Mouse (Mus musculus) liver, embryonic 13.5 days (tissue): ENCODE results near the gene Plppr1. TPM values are rescaled to one million over a fixed set of nuclear protein-coding genes. Genes with fewer than 3 reads are reported as not detected.

Experiments
- ATAC-seq: fragments of 200-750 bp; cut with Nextera tagmentation; 2 replicates; pipeline ENCODE4 v1.8.0; 2017; ENCODE audit warnings: low read depth, mild to moderate bottlenecking, moderate number of reproducible peaks, moderate library complexity
- DNase-seq: peaks from one replicate; pipeline ENCODE4 v3.0.0; 2022
- H3K27ac ChIP-seq: fragments of 300-500 bp; sonication (generic); 2 replicates; pipeline ENCODE4 v1.5.1; 2015; ENCODE audit warnings: moderate library complexity, mild to moderate bottlenecking, inconsistent platforms
- H3K27me3 ChIP-seq: fragments of 300-500 bp; sonication (generic); 2 replicates; pipeline ENCODE4 v1.6.1; 2015; ENCODE audit warnings: mild to moderate bottlenecking, inconsistent platforms
- H3K36me3 ChIP-seq: fragments of 300-500 bp; sonication (generic); 2 replicates; pipeline ENCODE4 v1.6.1; 2015; ENCODE audit warnings: mild to moderate bottlenecking, inconsistent platforms
- H3K4me1 ChIP-seq: fragments of 300-500 bp; sonication (generic); replicated peaks from 2 replicates; pipeline ENCODE4 v1.6.1; 2015; ENCODE audit warnings: inconsistent platforms
- H3K4me2 ChIP-seq: fragments of 300-500 bp; sonication (generic); 2 replicates; pipeline ENCODE4 v1.6.1; 2015; ENCODE audit warnings: inconsistent platforms, mild to moderate bottlenecking, moderate library complexity
- H3K4me3 ChIP-seq: fragments of 300-500 bp; sonication (generic); replicated peaks from 2 replicates; pipeline ENCODE4 v1.5.1; 2015; ENCODE audit warnings: mild to moderate bottlenecking, inconsistent platforms
- H3K9ac ChIP-seq: fragments of 300-500 bp; sonication (generic); 2 replicates; pipeline ENCODE4 v1.6.1; 2015; ENCODE audit warnings: mild to moderate bottlenecking, inconsistent platforms
- H3K9me3 ChIP-seq: fragments of 300-500 bp; sonication (generic); replicated peaks from 2 replicates; pipeline ENCODE4 v1.6.1; 2016; ENCODE audit warnings: inconsistent platforms
- whole genome bisulfite sequencing: fragments of 180-500 bp; shearing (Covaris S2); methylation state at CpG from one replicate; pipeline ENCODE4 v1.1.7; 2015; ENCODE audit not compliant: insufficient replicate concordance; 5-methylcytosine and 5-hydroxymethylcytosine counted together
- polyA plus RNA-seq: library from polyadenylated mRNA; unstranded; fragments of >200 nt; fragmentation: Nextera tagmentation; extraction: Ambion mirVana; gene quantifications from 2 replicates; pipeline ENCODE4 v1.2.1, GENCODE M21; 2015

The Plppr1 gene
- 0.23 and 0.28 TPM in 2 replicates for polyA plus RNA-seq

- H3K27me3 ChIP-seq: peaks cover 37% of the 10 kb centered on the region
- H3K27ac ChIP-seq: no peak within 1 kb of the TSS
- peak within 1 kb of the TSS; percentile 66 for H3K4me2 ChIP-seq
- no peak for ATAC-seq
- peak within 1 kb of the TSS; percentile 50 for H3K4me3 ChIP-seq
- H3K36me3 ChIP-seq: no peaks in the 10 kb centered on the region
- H3K9ac ChIP-seq: no peak within 1 kb of the TSS
- whole genome bisulfite sequencing: 0% methylated on average over 21 of the region's 21 CpGs
- DNase-seq: no peak
- H3K4me1 ChIP-seq: no peaks in the 10 kb centered on the region
- H3K9me3 ChIP-seq: no peaks in the 10 kb centered on the region
These were observed at the start of gene Plppr1 for GRCm38 (mm10) chr4:49059021-49059401. Plppr1 (plus strand) TSS chr4:49059273.

GRCm38 (mm10) chr4:49016701-49017100 is 42.4 kb upstream of the Plppr1 start:
- H3K9ac ChIP-seq: no peak overlapping the region
- H3K9me3 ChIP-seq: no peaks in the 10 kb centered on the region
- no peaks in the 10 kb centered on the region for H3K36me3 ChIP-seq
- no peak for DNase-seq
- H3K27ac ChIP-seq: no peak overlapping the region
- no peak overlapping the region for H3K4me3 ChIP-seq
- no peak overlapping the region for H3K4me2 ChIP-seq
- no peaks in the 10 kb centered on the region for H3K4me1 ChIP-seq
- no peak for ATAC-seq
- H3K27me3 ChIP-seq: no peaks in the 10 kb centered on the region

- Histone ChIP-seq H3K4me3 (no peak overlapping the region), H3K27ac (no peak overlapping the region), H3K4me2 (no peak overlapping the region), H3K27me3 (no peaks in the 10 kb centered on the region), H3K9me3 (no peaks in the 10 kb centered on the region), H3K36me3 (no peaks in the 10 kb centered on the region), H3K4me1 (no peaks in the 10 kb centered on the region), H3K9ac (no peak overlapping the region)
- ATAC-seq: no peak
- 27% methylated on average over 1 of the region's 1 CpGs for WGBS
- no peak for DNase-seq
These were observed 35.9 kb upstream of the Plppr1 start for GRCm38 (mm10) chr4:49023221-49023620.

GRCm38 (mm10) chr4:49038311-49038710 is 20.8 kb upstream of the Plppr1 start:
- Histone ChIP-seq H3K36me3 (no peaks in the 10 kb centered on the region), H3K27me3 (no peaks in the 10 kb centered on the region), H3K4me1 (no peaks in the 10 kb centered on the region), H3K9me3 (no peaks in the 10 kb centered on the region), H3K27ac (no peak overlapping the region), H3K9ac (no peak overlapping the region), H3K4me2 (no peak overlapping the region), H3K4me3 (no peak overlapping the region)
- no peak for DNase-seq
- no peak for ATAC-seq
- WGBS: 49% methylated on average over 4 of the region's 4 CpGs

GRCm38 (mm10) chr4:49039854-49040253 is 19.2 kb upstream of the Plppr1 start:
- 67% methylated on average over 3 of the region's 3 CpGs for WGBS

GRCm38 (mm10) chr4:49041655-49042054 is 17.4 kb upstream of the Plppr1 start:
- Histone ChIP-seq H3K4me2 (no peak overlapping the region), H3K9ac (no peak overlapping the region), H3K27ac (no peak overlapping the region), H3K27me3 (no peaks in the 10 kb centered on the region), H3K4me1 (no peaks in the 10 kb centered on the region), H3K9me3 (no peaks in the 10 kb centered on the region), H3K4me3 (no peak overlapping the region), H3K36me3 (no peaks in the 10 kb centered on the region)
- ATAC-seq (no peak), DNase-seq (no peak)
- 74% methylated on average over 1 of the region's 1 CpGs for WGBS

More at GRCm38 (mm10) chr4:49039854-49040253, 19.2 kb upstream of the Plppr1 start:
- Histone ChIP-seq H3K27me3 (no peaks in the 10 kb centered on the region), H3K4me2 (no peak overlapping the region), H3K9ac (no peak overlapping the region), H3K36me3 (no peaks in the 10 kb centered on the region), H3K4me1 (no peaks in the 10 kb centered on the region), H3K27ac (no peak overlapping the region), H3K4me3 (no peak overlapping the region), H3K9me3 (no peaks in the 10 kb centered on the region)
- DNase-seq (no peak), ATAC-seq (no peak)

- Histone ChIP-seq H3K4me2 (no peak overlapping the region), H3K27ac (no peak overlapping the region), H3K9ac (no peak overlapping the region), H3K27me3 (no peaks in the 10 kb centered on the region), H3K9me3 (no peaks in the 10 kb centered on the region), H3K4me3 (no peak overlapping the region), H3K4me1 (no peaks in the 10 kb centered on the region), H3K36me3 (no peaks in the 10 kb centered on the region)
- whole genome bisulfite sequencing: 66% methylated on average over 1 of the region's 1 CpGs
- no peak for ATAC-seq
- DNase-seq: no peak
These were observed 8.4 kb upstream of the Plppr1 start for GRCm38 (mm10) chr4:49050628-49051027.

GRCm38 (mm10) chr4:49057916-49058315 is 1.2 kb upstream of the Plppr1 start:
- no peaks in the 10 kb centered on the region for H3K36me3 ChIP-seq
- no peaks in the 10 kb centered on the region for H3K9me3 ChIP-seq
- WGBS: 27% methylated on average over 2 of the region's 2 CpGs
- H3K4me2 ChIP-seq: no peak overlapping the region
- H3K27me3 ChIP-seq: peaks cover 37% of the 10 kb centered on the region
- no peak overlapping the region for H3K4me3 ChIP-seq
- no peak for DNase-seq
- ATAC-seq: no peak
- no peak overlapping the region for H3K9ac ChIP-seq
- H3K4me1 ChIP-seq: no peaks in the 10 kb centered on the region
- no peak overlapping the region for H3K27ac ChIP-seq

- Histone ChIP-seq H3K36me3 (no peaks in the 10 kb centered on the region), H3K27me3 (peaks cover 37% of the 10 kb centered on the region), H3K9me3 (no peaks in the 10 kb centered on the region), H3K4me3 (peak overlapping the region; percentile 50; the same call in 1 of the 2 replicates), H3K27ac (no peak overlapping the region), H3K4me2 (peak overlapping the region; percentile 66), H3K4me1 (no peaks in the 10 kb centered on the region), H3K9ac (no peak overlapping the region)
- 8% methylated on average over 7 of the region's 7 CpGs for WGBS
- ATAC-seq (no peak), DNase-seq (no peak)
These were observed 516 bp upstream of the Plppr1 start for GRCm38 (mm10) chr4:49058557-49058956.

- ATAC-seq: no peak
- peak overlapping the region; percentile 66 for H3K4me2 ChIP-seq
- H3K27me3 ChIP-seq: peaks cover 37% of the 10 kb centered on the region
- H3K9me3 ChIP-seq: no peaks in the 10 kb centered on the region
- H3K4me1 ChIP-seq: no peaks in the 10 kb centered on the region
- H3K36me3 ChIP-seq: no peaks in the 10 kb centered on the region
- WGBS: 2% methylated on average over 61 of the region's 62 CpGs
- H3K4me3 ChIP-seq: peak overlapping the region; percentile 50
- H3K27ac ChIP-seq: no peak overlapping the region
- no peak overlapping the region for H3K9ac ChIP-seq
- no peak for DNase-seq
These were observed 619 bp downstream of the Plppr1 start for GRCm38 (mm10) chr4:49059402-49060381.

GRCm38 (mm10) chr4:49069471-49069870 is 10.4 kb downstream of the Plppr1 start:
- Histone ChIP-seq H3K4me3 (no peak overlapping the region), H3K27ac (no peak overlapping the region), H3K4me1 (no peaks in the 10 kb centered on the region), H3K9me3 (no peaks in the 10 kb centered on the region), H3K36me3 (no peaks in the 10 kb centered on the region), H3K9ac (no peak overlapping the region), H3K4me2 (no peak overlapping the region), H3K27me3 (no peaks in the 10 kb centered on the region)
- DNase-seq (no peak), ATAC-seq (no peak)
- WGBS: 60% methylated on average over 4 of the region's 4 CpGs

- Histone ChIP-seq H3K4me1 (no peaks in the 10 kb centered on the region), H3K27ac (no peak overlapping the region), H3K27me3 (no peaks in the 10 kb centered on the region), H3K4me3 (no peak overlapping the region), H3K36me3 (no peaks in the 10 kb centered on the region), H3K9me3 (no peaks in the 10 kb centered on the region), H3K9ac (no peak overlapping the region), H3K4me2 (no peak overlapping the region)
- no peak for DNase-seq
- no peak for ATAC-seq
- WGBS: 74% methylated on average over 4 of the region's 4 CpGs
These were observed 13.8 kb downstream of the Plppr1 start for GRCm38 (mm10) chr4:49072886-49073285.
